Mouse (Mus musculus) bone marrow, adult 2 months (tissue): ENCODE results near the gene Tenm4. TPM values are rescaled to one million over a fixed set of nuclear protein-coding genes. Genes with fewer than 3 reads are reported as not detected.

Source experiments
- H3K27ac ChIP-seq: fragments of 200-500 bp; 2 replicates; pipeline ENCODE4 v1.5.1; 2012; ENCODE audit warnings: low read depth, mild to moderate bottlenecking, control low read depth, inconsistent platforms, low read length; ENCODE audit not compliant: control insufficient read depth, poor library complexity, insufficient read depth
- H3K4me1 ChIP-seq: fragments of 200-500 bp; 2 replicates; pipeline ENCODE4 v1.6.1; 2011; ENCODE audit warnings: low read length; ENCODE audit not compliant: control insufficient read depth, insufficient read depth
- H3K4me3 ChIP-seq: fragments of 200-500 bp; replicated peaks from 2 replicates; pipeline ENCODE3; 2011; ENCODE audit warnings: mild to moderate bottlenecking, low read depth, low read length, control low read depth; ENCODE audit not compliant: control insufficient read depth
- CTCF ChIP-seq: fragments of 200-500 bp; IDR thresholded peaks from 2 replicates; pipeline ENCODE4 v1.5.1; 2011; ENCODE audit warnings: low read length, control low read depth; ENCODE audit not compliant: control insufficient read depth, insufficient read depth
- POLR2A ChIP-seq: fragments of 200-500 bp; IDR thresholded peaks from 2 replicates; pipeline ENCODE4 v1.6.1; 2011; ENCODE audit warnings: low read depth, mild to moderate bottlenecking, control low read depth, low read length, borderline replicate concordance; ENCODE audit not compliant: control insufficient read depth
- WGBS: fragments of 180-500 bp; shearing (Covaris S2); methylation state at CpG from one replicate; pipeline ENCODE4 v1.1.7; 2018; 5-methylcytosine and 5-hydroxymethylcytosine counted together
- polyA plus RNA-seq: library from polyadenylated mRNA; stranded (reverse); fragments of >200 nt; gene quantifications from 2 replicates; pipeline ENCODE4 v1.2.4, GENCODE M21; 2011; ENCODE audit warnings: low replicate concordance; ENCODE audit not compliant: missing spikeins, insufficient read depth, insufficient read length

Tenm4 gene
- polyA plus RNA-seq, 1 experiment, result 1.3 TPM

DNA sequence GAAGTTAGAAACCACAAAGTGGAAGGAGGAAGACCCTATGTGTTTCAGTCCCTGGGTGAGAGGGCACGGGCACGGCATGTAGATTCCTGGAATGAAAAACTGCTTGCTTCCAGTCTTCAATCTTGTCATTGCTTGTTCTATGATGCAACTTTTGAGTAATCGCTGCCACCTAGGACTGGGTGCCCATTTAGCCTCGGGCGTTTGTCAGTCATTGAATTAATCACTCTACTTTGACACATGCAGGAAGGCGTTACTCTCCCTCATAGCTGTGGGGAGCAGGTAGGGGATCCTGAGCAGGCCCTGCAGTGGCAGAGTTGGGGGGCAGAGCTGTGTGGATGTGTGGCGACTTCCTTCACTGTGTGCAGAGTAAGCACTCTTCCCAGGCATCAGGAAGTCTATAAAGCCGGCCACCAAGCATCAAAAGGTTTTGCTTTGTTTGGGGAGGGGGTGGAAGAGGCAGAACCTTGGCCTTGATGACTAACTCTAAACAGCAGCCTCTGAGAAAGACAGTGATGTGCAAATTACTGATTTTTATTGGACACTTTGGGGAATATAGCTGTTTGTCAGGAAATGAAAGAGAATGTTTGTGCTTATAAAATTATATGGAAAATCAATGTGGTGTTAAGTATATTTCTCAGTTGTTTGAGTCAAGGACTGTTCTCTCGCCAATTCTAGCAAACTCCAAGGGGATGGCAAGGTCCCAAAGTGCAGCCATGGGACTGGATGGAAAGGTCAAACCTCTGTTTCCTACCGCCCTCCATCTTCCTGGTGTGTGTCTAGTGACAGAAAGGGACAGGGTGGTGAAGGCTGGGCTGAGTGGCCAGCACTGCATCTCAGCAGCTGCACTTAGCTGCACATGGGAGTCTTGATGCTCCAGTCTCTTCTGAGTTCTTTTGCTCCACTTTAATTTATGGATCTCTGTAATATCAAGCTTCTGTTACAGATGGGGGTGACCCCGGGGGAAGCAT lies 834 bp downstream of the Tenm4 start:
- no peaks in the 10 kb centered on the region for H3K4me1 ChIP-seq
- H3K4me3 ChIP-seq, result no peak overlapping the region
- 24% methylated on average over 11 of the region's 11 CpGs for WGBS
- no peak overlapping the region for H3K27ac ChIP-seq
- TF ChIP-seq POLR2A (no peak), CTCF (no peak)

DNA sequence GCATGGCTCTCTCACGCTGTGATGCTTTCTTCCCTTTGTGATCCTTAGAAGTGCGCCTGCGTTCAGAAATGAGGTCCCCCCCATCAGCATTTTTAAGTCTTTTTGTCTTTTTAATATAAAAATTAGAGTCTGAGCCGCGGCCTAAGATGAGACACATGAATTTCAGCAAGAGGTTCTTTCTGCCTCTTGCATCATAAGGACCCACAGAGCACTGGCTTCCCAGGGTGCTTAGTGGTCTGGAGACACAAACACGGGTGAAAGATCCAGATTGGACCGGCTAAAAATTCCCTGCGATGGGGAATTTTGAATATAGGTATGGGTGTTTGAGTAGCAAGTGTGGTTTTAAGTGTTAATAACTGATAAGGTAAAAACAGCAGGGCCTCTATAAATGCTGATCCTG lies 5.7 kb downstream of the Tenm4 start:
- TF ChIP-seq CTCF (no peak), POLR2A (no peak)
- no peak overlapping the region for H3K27ac ChIP-seq
- 78% methylated on average over 8 of the region's 8 CpGs for WGBS
- no peaks in the 10 kb centered on the region for H3K4me1 ChIP-seq
- no peak overlapping the region for H3K4me3 ChIP-seq

DNA sequence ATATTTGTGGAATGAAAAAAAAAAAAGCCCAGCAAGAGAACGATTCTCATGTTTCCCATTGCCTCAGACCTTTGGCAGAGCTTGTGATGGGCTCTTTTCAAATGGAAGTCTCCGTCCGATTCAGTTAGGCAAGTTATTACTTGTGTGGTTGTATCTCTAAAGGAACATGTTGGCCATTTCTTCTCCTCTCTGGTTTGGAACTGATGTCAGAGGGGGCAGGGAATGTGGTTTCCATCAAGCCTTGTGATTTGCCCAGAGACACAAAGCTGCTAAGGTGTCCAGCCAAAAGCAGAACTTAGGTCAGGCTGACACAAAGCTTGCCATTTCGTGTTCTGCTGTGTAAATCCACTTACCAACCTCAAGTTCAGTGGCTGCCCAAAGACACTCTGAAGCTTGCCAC lies 10.7 kb downstream of the Tenm4 start:
- H3K4me1 ChIP-seq, result no peaks in the 10 kb centered on the region
- TF ChIP-seq CTCF (no peak), POLR2A (no peak)
- H3K4me3 ChIP-seq, result no peak overlapping the region
- H3K27ac ChIP-seq, result no peak overlapping the region
- WGBS, result 59% methylated on average over 4 of the region's 4 CpGs

DNA sequence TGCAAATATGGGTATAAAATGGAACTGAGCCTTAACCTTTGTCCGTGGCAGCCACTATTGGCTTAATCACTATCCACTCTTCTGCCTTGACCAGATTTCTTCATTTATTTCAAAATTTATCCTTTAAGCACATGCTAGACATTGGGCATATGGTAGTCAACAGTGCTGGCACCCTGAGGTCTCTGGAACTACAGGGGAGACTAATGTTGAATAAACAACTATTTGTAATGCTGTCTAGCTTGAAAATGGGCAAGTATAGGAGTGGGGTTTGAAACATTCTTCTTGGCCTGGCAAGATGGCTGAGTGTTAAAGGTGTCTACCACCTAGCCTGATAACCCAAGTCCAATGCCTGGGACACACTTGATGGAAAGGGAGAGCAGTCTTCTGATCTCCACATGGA lies 12.1 kb downstream of the Tenm4 start:
- 92% methylated on average over 1 of the region's 1 CpGs for WGBS
- H3K4me3 ChIP-seq, result no peak overlapping the region
- H3K4me1 ChIP-seq, result no peaks in the 10 kb centered on the region
- TF ChIP-seq CTCF (no peak), POLR2A (no peak)
- H3K27ac ChIP-seq, result no peak overlapping the region

DNA sequence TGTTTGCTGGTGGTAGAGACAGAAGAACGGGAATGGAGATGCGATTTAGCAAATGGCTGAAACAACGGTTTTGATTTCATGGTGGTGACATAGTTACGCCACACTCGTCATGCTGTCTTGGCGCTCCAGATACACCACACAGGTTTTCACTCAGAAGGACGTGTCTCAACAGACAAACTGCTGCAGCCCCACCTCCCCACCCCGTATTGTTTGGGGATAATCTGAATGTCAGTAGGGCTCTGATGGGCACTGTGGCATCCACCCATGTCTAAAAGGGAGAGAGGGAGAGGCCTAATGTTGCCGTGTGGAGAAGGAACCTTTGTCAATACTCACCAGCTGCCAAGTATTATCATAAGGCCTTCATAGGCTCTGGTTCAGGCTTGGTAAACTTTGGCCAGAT lies 14.4 kb downstream of the Tenm4 start:
- Histone ChIP-seq H3K4me3 (no peak overlapping the region), H3K4me1 (no peaks in the 10 kb centered on the region), H3K27ac (no peak overlapping the region)
- TF ChIP-seq POLR2A, result no peak
- TF ChIP-seq CTCF, result no peak
- WGBS, result 85% methylated on average over 9 of the region's 9 CpGs

DNA sequence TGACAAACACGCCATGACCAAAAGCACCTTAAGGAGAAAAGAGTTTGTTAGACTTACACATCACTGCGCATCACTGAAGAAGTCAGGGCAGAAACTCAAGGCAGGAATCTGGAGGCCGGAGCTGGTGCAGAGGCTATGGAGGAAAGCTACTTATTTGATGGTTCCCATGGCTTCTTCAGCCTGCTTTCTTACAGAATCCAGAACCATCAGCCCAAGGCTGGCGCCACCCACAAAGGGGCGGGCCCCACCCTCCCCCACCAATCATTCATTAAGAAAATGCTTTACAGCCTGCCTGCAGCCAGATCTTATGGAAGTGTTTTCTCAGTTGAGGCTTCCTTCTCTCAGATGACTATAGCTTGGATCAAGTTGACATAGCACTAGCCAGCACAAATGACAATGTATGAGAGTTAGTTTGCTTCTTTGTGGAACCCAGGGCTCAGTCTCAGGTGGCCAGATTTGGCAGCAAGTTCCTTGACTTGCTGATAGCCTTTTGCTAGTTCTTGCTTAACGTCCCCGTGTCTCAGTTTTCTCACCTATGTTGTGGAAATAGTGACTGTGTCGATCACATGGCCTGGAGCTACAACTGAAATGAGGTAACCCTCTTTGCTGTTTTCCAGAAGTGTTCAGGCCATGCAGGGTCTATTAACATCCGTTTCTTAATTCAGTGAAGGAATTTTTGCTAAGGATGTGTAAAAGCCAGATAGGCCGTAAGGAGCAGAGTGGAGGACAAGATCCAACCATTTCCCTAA lies 32.9 kb downstream of the Tenm4 start:
- Histone ChIP-seq H3K27ac (no peak overlapping the region), H3K4me1 (no peaks in the 10 kb centered on the region), H3K4me3 (no peak overlapping the region)
- TF ChIP-seq POLR2A (no peak), CTCF (no peak)
- 70% methylated on average over 10 of the region's 10 CpGs for WGBS

DNA sequence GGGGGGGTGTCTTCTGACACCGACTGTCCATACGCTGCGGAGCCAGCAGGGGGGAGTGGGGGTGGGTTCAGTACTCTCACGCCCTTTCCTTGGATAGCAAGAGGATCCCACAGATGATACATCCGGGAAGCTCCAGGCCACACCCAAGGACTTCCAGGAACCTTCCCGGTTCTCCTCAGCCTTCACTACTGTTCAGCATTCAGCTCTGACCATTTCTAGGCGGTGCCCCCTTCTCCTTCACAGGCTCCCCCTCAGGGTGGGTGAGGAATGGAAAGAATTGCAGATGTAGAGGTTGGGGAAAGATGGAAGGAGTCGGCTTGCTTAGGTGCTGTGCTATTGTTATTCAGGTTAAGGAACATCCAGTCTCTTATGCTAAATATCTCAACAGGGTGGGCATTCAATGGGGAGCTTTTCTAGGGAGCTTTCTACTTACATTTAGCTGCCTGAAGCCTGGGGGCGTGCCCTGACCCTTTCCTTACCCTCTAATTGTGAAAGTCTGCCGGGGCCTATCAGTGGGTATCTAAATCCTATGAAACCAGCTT lies 33.8 kb downstream of the Tenm4 start:
- no peaks in the 10 kb centered on the region for H3K4me1 ChIP-seq
- H3K27ac ChIP-seq, result no peak overlapping the region
- TF ChIP-seq CTCF (no peak), POLR2A (no peak)
- WGBS, result 42% methylated on average over 10 of the region's 10 CpGs
- H3K4me3 ChIP-seq, result no peak overlapping the region

DNA sequence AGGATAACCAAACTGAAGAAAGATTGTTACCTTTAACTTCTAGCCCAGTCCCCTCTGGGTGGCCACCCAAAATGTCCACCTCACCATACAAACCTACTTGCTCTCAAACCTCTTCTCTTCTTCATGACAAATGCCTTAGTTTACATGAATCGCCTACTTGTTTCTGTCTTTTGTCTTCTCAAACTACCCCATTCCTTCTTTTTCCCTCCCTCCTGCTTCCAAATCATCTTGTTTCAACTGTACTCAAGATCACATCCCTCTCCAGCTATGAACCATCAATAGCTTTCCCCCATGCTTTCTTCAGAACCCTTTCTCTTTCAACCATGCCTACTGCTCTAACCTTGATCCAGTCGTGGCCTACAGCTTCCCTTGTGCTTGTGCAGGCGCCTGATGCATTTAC lies 36.0 kb downstream of the Tenm4 start:
- no peak overlapping the region for H3K27ac ChIP-seq
- H3K4me1 ChIP-seq, result no peaks in the 10 kb centered on the region
- no peak for TF ChIP-seq CTCF
- no peak for TF ChIP-seq POLR2A
- whole genome bisulfite sequencing, result 55% methylated on average over 3 of the region's 3 CpGs
- H3K4me3 ChIP-seq, result no peak overlapping the region
